Mouse (Mus musculus) kidney, embryonic 15.5 days (tissue): ENCODE results near the gene Trpc3. TPM values are rescaled to one million over a fixed set of nuclear protein-coding genes. Genes with fewer than 3 reads are reported as not detected.
"Not testable (repeated sequence)": the region's sequence is repeated elsewhere in the genome, so short reads cannot be mapped to it uniquely, and the experiment has no call there.

Experiments used
- ATAC-seq: fragments of 200-750 bp; cut with Nextera tagmentation; replicated peaks from 2 replicates; pipeline ENCODE4 v1.8.0; 2017; ENCODE audit warnings: moderate TSS enrichment; ENCODE audit not compliant: low FRiP score
- H3K27ac ChIP-seq: fragments of 300-500 bp; sonication (generic); 2 replicates; pipeline ENCODE4 v1.5.1; 2015; ENCODE audit warnings: mild to moderate bottlenecking, inconsistent platforms
- H3K27me3 ChIP-seq: fragments of 300-500 bp; sonication (generic); 2 replicates; pipeline ENCODE4 v1.6.1; 2015; ENCODE audit warnings: inconsistent platforms
- H3K36me3 ChIP-seq: fragments of 300-500 bp; sonication (generic); 2 replicates; pipeline ENCODE4 v1.6.1; 2015; ENCODE audit warnings: inconsistent platforms
- H3K4me1 ChIP-seq: fragments of 300-500 bp; sonication (generic); 2 replicates; pipeline ENCODE4 v1.6.1; 2015; ENCODE audit warnings: inconsistent platforms
- H3K4me2 ChIP-seq: fragments of 300-500 bp; sonication (generic); 2 replicates; pipeline ENCODE4 v1.6.1; 2015; ENCODE audit warnings: moderate library complexity, mild to moderate bottlenecking, inconsistent platforms
- H3K4me3 ChIP-seq: fragments of 300-500 bp; sonication (generic); replicated peaks from 2 replicates; pipeline ENCODE4 v1.5.1; 2015; ENCODE audit warnings: mild to moderate bottlenecking, inconsistent platforms
- H3K9ac ChIP-seq: fragments of 300-500 bp; sonication (generic); 2 replicates; pipeline ENCODE4 v1.6.1; 2015; ENCODE audit warnings: mild to moderate bottlenecking, inconsistent platforms
- H3K9me3 ChIP-seq: fragments of 300-500 bp; sonication (generic); replicated peaks from 2 replicates; pipeline ENCODE4 v1.6.1; 2016; ENCODE audit warnings: inconsistent platforms
- WGBS: fragments of 180-500 bp; shearing (Covaris S2); methylation state at CpG from one replicate; pipeline ENCODE4 v1.1.7; 2015; ENCODE audit warnings: mixed read lengths; 5-methylcytosine and 5-hydroxymethylcytosine counted together
- polyA plus RNA-seq: library from polyadenylated mRNA; unstranded; fragments of >200 nt; fragmentation: Nextera tagmentation; extraction: Ambion mirVana; gene quantifications from 2 replicates; pipeline ENCODE4 v1.2.1, GENCODE M21; 2015

The Trpc3 gene
- polyA plus RNA-seq, 1 experiment from 2014 or later: 8.6 TPM

DNA sequence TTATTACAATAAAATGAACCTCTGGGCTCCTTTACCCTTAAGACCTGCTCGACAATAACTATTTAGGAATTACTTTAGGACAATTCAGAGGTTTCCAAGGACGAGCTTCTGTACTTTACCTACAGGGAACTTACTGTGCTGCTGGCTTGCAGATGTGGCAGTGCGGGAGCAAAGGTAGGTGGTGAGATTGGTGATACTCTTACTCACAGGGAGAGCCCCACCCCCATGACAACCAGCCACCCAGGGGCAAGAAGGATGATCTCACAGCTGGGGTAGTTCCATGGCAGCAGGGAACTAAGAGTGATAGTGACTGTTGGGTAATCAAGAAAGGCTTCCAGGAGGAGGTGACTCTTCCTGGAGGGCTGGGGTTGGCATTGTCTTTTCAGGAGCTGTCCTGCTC lies 46.6 kb downstream of the Trpc3 start:
- Histone ChIP-seq H3K9me3 (no peaks in the 10 kb centered on the region), H3K4me3 (no peak overlapping the region), H3K4me2 (no peak overlapping the region), H3K4me1 (no peaks in the 10 kb centered on the region), H3K36me3 (no peaks in the 10 kb centered on the region), H3K9ac (no peak overlapping the region), H3K27me3 (no peaks in the 10 kb centered on the region), H3K27ac (no peak overlapping the region)
- WGBS: 78% methylated on average over 3 of the region's 3 CpGs
- ATAC-seq: no peak

DNA sequence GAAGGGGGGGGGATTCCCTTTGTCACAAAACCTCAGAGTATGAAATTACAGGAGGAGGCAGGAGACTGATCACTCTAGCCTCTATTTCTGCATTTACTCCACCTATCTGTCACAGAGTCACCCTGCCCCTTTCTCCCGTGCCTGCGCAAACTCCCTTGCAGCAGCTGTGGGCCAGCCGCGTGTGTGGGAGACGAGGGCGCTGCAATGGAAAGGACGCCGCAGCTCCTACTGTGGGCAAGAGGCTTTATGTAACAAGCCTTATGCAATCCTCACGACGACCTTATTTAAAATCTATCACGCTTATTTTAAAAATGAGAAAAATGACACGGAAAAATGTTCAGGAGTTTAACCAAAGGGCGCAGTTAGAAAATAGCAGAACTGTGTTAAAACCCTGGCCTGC lies 47.2 kb downstream of the Trpc3 start:
- Histone ChIP-seq H3K4me1 (no peaks in the 10 kb centered on the region), H3K27me3 (no peaks in the 10 kb centered on the region), H3K4me2 (no peak overlapping the region), H3K9ac (no peak overlapping the region), H3K4me3 (no peak overlapping the region), H3K9me3 (no peaks in the 10 kb centered on the region), H3K36me3 (no peaks in the 10 kb centered on the region), H3K27ac (no peak overlapping the region)
- no peak for ATAC-seq
- 55% methylated on average over 13 of the region's 13 CpGs for WGBS

DNA sequence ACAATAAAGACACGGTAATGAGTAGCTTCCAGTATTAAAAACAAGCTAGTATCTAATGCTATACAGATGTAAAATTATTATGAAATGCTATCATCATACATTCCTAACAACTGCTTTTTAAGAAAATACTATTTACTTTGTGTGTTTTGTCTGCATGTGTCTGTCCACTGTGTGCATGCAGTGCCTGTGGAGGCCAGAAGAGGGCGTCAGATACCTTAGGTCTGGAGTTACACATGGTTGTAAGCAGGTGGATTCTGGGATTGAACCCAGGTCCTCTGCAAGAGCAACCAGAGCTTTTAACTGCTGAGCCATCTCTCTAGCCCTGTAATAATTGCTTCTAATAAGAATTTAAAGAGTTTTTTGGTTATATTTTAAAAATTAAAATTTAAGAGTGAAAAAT lies 49.2 kb downstream of the Trpc3 start:
- H3K9me3 ChIP-seq: no peaks in the 10 kb centered on the region
- H3K36me3 ChIP-seq: no peaks in the 10 kb centered on the region
- H3K27me3 ChIP-seq: no peaks in the 10 kb centered on the region
- no peak overlapping the region for H3K9ac ChIP-seq
- no peak overlapping the region for H3K4me3 ChIP-seq
- no peak for ATAC-seq
- no peaks in the 10 kb centered on the region for H3K4me1 ChIP-seq
- H3K4me2 ChIP-seq: no peak overlapping the region
- no peak overlapping the region for H3K27ac ChIP-seq
- 67% methylated on average over 2 of the region's 2 CpGs for WGBS

DNA sequence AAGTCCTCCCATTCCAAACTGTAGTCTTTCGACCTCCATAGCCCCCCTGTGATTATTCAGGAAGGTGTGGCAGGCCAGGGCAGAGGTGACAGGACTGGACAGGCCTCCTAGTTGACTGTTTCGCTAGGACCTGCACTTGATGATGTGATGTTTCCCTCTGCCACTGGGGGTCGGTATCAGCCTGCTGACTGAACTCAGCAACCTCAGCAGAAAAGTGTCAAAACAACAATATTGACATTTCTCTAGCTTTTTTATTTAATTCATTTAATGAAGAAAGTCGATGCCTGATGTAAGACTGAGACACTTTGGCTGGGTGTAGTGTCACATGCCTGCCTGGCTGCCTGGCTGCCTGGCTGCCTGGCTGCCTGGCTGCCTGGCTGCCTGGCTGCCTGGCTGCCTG lies 54.5 kb downstream of the Trpc3 start:
- no peak overlapping the region for H3K9ac ChIP-seq
- H3K27ac ChIP-seq: no peak overlapping the region
- ATAC-seq: no peak
- H3K9me3 ChIP-seq: no peaks in the 10 kb centered on the region
- H3K4me2 ChIP-seq: no peak overlapping the region
- 14% methylated on average over 4 of the region's 4 CpGs for WGBS
- H3K27me3 ChIP-seq: no peaks in the 10 kb centered on the region
- no peak overlapping the region for H3K4me3 ChIP-seq
- no peaks in the 10 kb centered on the region for H3K36me3 ChIP-seq
- H3K4me1 ChIP-seq: no peaks in the 10 kb centered on the region

DNA sequence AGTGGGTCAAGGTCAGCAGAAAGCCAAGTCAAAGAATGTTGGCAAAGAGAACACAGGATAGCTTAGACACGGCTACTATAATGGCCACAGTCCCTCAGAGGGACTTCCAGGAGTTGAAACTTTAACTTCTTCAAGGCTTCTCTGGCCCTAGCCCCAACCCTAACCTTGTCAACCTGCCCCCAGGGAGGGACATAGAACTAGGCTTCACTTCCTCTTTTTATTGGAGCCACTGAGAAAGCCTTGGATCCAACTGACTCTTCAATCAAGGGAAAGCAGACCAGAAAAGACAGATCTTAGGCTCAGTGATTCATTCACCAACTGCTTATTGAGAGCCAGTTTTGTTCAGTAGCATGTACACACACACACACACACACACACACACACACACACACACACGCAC lies 63.2 kb downstream of the Trpc3 start:
- ATAC-seq: no peak
- H3K4me1 ChIP-seq: no peaks in the 10 kb centered on the region
- H3K27ac ChIP-seq: no peak overlapping the region
- H3K4me2 ChIP-seq: no peak overlapping the region
- no peak overlapping the region for H3K9ac ChIP-seq
- H3K27me3 ChIP-seq: no peaks in the 10 kb centered on the region
- H3K9me3 ChIP-seq: no peaks in the 10 kb centered on the region
- WGBS: 77% methylated on average over 2 of the region's 2 CpGs
- H3K36me3 ChIP-seq: no peaks in the 10 kb centered on the region
- H3K4me3 ChIP-seq: no peak overlapping the region

DNA sequence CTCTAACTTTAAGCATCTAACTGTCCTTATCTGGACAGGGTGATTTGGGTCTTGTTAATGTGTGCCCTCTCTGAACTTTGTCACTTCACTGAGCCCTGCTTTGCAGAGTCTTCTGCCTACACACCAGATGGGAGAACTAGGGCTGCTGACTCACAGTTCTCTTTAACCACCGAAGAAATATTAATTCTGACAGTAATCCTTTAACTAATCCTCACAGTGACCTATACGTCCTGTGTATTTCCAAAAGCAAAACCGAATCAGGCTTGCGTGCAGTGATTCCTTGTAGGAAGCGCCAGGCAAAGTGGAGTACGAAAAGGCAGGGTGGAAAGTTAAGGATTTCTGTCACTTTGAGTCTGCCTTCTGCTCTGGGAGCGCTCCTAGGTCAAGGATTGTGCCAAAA lies 71.8 kb downstream of the Trpc3 start:
- no peak for ATAC-seq
- no peaks in the 10 kb centered on the region for H3K27me3 ChIP-seq

DNA sequence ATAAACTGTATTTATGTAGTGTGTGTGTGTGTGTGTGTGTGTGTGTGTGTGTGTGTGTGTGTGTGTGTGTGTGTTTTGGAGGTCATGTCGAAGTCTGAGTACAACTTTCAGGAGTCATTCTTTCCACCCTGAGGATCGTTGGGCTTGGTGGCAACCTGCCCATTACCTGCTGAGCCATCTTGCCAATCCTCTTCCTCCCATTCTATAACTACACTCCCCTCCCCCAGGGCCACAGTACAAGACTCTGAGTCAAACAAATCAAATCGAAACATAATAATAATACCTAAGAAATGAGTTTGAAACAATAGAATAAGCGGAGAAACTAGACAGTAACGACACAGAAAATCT lies 76.1 kb downstream of the Trpc3 start:
- H3K4me3 ChIP-seq: peak overlapping the region; percentile 74; the same call in 1 of the 2 replicates
- H3K9ac ChIP-seq: no peak overlapping the region
- WGBS: 63% methylated on average over 5 of the region's 5 CpGs
- no peaks in the 10 kb centered on the region for H3K27me3 ChIP-seq
- no peak overlapping the region for H3K27ac ChIP-seq
- H3K9me3 ChIP-seq: no peaks in the 10 kb centered on the region
- peaks cover 14% of the 10 kb centered on the region for H3K4me1 ChIP-seq
- peak overlapping the region; percentile 79 for H3K4me2 ChIP-seq
- 0 out of 2 replicates have a peak, but pooled peaks cover 3% of the 10 kb centered on the region for H3K36me3 ChIP-seq
- no peak for ATAC-seq

More for the DNA sequence above, 71.8 kb downstream of the Trpc3 start:
- Histone ChIP-seq H3K4me3 (no peak overlapping the region), H3K4me2 (no peak overlapping the region), H3K9me3 (no peaks in the 10 kb centered on the region), H3K36me3 (no peaks in the 10 kb centered on the region), H3K9ac (no peak overlapping the region), H3K27ac (no peak overlapping the region), H3K4me1 (peaks cover 7% of the 10 kb centered on the region)
- WGBS: 67% methylated on average over 7 of the region's 7 CpGs

DNA sequence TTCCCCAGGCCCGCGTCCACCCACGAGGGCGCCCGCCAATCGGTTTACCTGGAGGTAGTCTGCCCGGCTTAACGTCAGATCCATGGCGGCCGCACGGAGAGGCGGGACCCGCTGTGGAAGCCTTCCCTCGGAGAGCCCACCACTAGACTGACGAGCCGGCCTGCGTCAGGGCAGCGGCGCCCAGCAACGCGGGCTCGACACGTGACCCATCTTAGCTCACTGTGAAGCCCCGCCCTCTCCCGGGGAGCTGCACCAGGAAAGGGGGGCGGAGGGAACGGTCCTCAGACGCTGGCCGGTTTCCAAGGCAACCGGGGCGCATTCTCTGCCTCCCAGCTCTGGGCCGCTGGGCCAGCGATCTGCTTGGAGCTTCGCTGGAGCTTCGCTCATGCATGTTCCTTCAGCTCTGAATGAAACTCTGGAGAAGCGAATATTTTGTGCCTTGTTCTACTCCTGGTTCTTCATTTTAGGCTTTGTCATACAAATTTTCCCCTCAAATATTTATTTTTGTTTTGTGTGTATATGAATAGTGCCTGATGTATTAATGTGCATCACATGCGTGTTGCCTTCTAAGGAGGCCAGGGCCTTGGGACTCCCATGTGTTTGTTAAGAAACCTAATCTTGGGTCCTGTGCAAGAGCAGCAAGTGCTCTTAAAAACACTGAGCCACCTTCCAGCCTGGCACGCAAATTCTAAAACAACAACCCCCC lies 76.6 kb downstream of the Trpc3 start, which contains the start of gene Bbs7:
Bbs7 (minus strand) TSS at position 276 of the 706 bp plus-strand sequence.
- H3K9ac ChIP-seq: peak within 1 kb of the TSS; percentile 71
- peak within 1 kb of the TSS; percentile 79 for H3K4me2 ChIP-seq
- H3K36me3 ChIP-seq: 0 out of 2 replicates have a peak, but pooled peaks cover 3% of the 10 kb centered on the region
- H3K4me1 ChIP-seq: peaks cover 14% of the 10 kb centered on the region
- 3% methylated on average over 38 of the region's 38 CpGs for WGBS
- H3K4me3 ChIP-seq: peak within 1 kb of the TSS; percentile 74
- no peaks in the 10 kb centered on the region for H3K9me3 ChIP-seq
- no peaks in the 10 kb centered on the region for H3K27me3 ChIP-seq
- peak within 1 kb of the TSS; percentile 68 for H3K27ac ChIP-seq
- peak; percentile 99 for ATAC-seq

DNA sequence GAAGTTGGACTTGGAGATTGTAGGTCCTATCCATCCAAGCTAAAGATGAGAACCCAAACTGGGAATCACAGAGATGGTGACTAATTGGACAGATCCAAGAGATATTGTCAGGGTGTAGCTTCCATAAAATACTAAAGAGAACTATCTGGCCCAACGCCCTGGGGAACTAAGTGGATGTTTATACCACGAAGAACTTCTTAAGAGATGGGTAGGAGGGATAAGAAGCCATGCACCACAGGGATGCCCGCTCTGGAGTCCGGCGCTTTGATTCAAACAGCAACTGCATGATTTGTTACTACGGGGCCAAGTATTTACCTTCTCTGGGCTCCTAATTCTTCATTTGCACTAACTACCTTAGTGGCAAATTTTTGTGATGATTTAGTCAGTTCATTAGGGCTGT lies 77.3 kb downstream of the Trpc3 start:
- 0 out of 2 replicates have a peak, but pooled peaks cover 3% of the 10 kb centered on the region for H3K36me3 ChIP-seq
- 2% methylated on average over 6 of the region's 6 CpGs for WGBS
- H3K9me3 ChIP-seq: no peaks in the 10 kb centered on the region
- H3K9ac ChIP-seq: peak overlapping the region; percentile 71
- peak; percentile 47 for ATAC-seq
- no peaks in the 10 kb centered on the region for H3K27me3 ChIP-seq
- peaks cover 14% of the 10 kb centered on the region for H3K4me1 ChIP-seq
- peak overlapping the region; percentile 74 for H3K4me3 ChIP-seq
- peak overlapping the region; percentile 68 for H3K27ac ChIP-seq
- H3K4me2 ChIP-seq: peak overlapping the region; percentile 79

DNA sequence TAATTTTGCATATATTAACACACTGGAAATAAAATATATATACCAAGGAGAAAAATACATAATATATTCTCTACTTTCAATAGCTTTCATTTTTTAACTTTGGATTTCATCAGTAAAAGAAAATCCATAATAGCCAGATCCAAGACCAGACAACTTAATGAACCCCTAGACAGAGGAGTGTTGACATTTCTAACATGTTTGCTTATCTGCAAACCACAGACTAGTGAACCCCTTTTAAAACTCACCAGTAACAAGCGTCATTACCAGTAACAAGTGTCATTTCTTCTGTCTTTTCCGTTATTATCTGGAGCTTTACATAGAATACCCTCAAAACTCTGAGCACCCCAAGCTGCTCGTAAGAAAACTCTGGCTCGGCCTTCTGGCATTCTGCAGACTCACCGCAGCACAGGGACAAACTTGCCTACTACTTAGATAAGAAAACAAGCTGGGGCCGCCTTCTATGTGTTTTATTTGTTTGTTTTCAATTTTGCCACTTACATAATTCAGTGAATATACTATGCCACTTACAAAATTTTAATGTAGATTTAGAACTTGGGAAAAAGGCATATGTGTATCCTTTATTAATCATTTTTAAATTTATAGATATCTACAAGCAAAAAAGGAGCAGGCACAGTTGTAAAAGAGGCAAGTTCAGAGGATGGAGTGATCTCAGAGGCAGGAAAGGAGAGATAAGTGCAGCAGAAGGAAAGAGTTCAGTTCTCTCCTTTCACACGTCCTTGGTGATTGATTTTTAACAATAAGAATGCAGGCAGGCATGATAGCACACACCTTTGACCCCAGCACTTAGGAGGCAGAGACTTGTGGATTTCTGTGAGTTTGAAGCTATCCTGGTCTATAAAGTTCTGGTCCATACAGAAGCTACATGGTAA lies 83.8 kb downstream of the Trpc3 start:
- H3K4me3 ChIP-seq: no peak overlapping the region
- H3K9ac ChIP-seq: no peak overlapping the region
- no peak for ATAC-seq
- no peaks in the 10 kb centered on the region for H3K4me1 ChIP-seq
- H3K9me3 ChIP-seq: no peaks in the 10 kb centered on the region
- no peak overlapping the region for H3K27ac ChIP-seq
- WGBS: 85% methylated on average over 7 of the region's 7 CpGs
- no peaks in the 10 kb centered on the region for H3K27me3 ChIP-seq
- peaks cover 9% of the 10 kb centered on the region; the same call in 1 of the 2 replicates for H3K36me3 ChIP-seq
- no peak overlapping the region for H3K4me2 ChIP-seq

DNA sequence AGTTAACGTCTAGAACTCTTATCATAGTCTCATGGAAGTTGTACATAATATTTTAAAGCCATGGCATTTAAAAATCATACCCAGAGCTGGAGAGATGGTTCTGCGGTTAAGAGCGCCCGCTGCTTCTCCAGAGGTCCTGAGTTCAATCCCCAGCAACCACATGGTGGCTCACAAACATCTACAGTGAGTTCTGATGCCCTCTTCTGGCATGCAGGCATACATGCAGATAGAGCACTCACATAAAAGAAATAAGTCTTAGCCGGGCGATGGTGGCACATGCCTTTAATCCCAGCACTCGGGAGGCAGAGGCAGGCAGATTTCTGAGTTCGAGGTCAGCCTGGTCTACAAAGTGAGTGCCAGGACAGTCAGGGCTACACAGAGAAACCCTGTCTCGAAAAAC lies 90.2 kb downstream of the Trpc3 start:
- H3K4me3 ChIP-seq, H3K9me3 ChIP-seq, H3K27me3 ChIP-seq, H3K9ac ChIP-seq, H3K27ac ChIP-seq, H3K36me3 ChIP-seq, ATAC-seq, H3K4me1 ChIP-seq, H3K4me2 ChIP-seq: not testable (repeated sequence)
- 90% methylated on average over 8 of the region's 9 CpGs for WGBS

DNA sequence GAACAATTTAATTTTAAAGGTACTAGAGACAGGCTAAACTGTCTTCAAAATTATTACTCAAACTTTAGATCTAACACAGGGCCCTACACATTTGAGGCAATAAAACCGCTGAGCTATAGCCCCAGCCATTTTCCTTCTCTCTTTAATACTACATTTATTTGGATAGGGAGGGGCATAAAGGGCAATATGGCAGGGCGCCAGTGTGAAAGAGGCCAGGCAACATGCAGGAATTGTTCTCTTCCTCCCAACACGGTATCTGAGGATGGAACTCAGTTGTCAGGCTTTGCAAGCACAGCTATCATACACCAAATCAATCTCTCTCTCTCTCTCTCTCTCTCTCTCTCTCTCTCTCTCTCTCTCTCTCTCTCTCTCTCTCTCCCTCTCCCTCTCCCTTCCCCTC lies 91.2 kb downstream of the Trpc3 start:
- no peak overlapping the region for H3K4me3 ChIP-seq
- H3K9me3 ChIP-seq: no peaks in the 10 kb centered on the region
- H3K27me3 ChIP-seq: no peaks in the 10 kb centered on the region
- H3K4me1 ChIP-seq: no peaks in the 10 kb centered on the region
- WGBS: 76% methylated on average over 3 of the region's 3 CpGs
- H3K4me2 ChIP-seq: no peak overlapping the region
- H3K36me3 ChIP-seq: peaks cover 11% of the 10 kb centered on the region; the same call in 1 of the 2 replicates
- no peak overlapping the region for H3K27ac ChIP-seq
- ATAC-seq: no peak
- H3K9ac ChIP-seq: no peak overlapping the region
